Mouse (Mus musculus) ES-E14 (cell line): ENCODE measurements around the gene Triap1.

Source experiments
- HCFC1 ChIP-seq: IDR thresholded peaks from 2 replicates; pipeline ENCODE4 v1.6.1; 2012; ENCODE audit warnings: low read length, inconsistent platforms, borderline replicate concordance; ENCODE audit not compliant: insufficient read depth
- ZC3H11A ChIP-seq: IDR thresholded peaks from 2 replicates; pipeline ENCODE4 v1.6.1; 2012; ENCODE audit warnings: low read depth, mild to moderate bottlenecking, inconsistent platforms, low read length, borderline replicate concordance
- ZNF384 ChIP-seq: IDR thresholded peaks from 2 replicates; pipeline ENCODE4 v1.6.1; 2012; ENCODE audit warnings: low read depth, low read length, inconsistent platforms

DNA sequence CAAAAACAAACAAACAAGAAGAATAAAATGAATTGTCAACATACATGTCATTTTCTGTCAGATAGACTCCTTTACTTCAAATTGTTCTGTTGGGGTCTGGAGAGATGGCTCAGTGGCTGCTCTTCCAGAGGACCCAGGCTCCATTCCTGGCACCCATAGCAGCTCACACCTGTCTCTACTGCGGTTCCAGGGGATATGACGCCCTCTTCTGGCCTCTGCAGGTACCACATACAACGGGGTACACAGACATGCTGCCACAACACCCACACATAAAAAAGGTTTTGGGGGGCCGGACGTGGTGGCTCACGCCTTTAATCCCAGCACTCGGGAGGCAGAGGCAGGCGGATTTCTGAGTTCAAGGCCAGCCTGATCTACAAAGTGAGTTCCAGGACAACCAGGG lies 46.9 kb upstream of the Triap1 start:
- TF ChIP-seq HCFC1 (no peak), ZNF384 (no peak), ZC3H11A (0 out of 2 replicates have a peak, but pooled peaks have one; percentile 21)
